ENCODE assay signal across 14 mouse cellular contexts in the genomic region with DNA sequence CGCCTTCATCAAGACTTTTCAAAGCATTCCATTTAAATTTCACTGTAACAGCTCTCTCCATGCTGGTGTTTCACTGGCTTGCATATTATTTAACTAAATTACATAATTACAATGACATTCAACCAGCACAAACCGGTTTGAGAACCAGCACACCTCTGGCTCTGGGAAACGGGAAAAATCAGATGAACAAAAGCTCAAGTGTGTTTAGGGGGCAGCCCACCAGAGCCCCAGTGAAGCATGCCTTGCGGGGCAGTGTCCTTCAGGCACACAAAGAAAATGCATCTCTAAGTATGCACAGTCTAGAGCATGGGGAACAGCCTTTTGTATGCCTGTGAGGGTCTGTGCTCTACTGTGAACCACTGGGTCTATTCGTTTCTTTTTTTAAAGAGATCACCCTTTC.
DNase-seq lines count a peak whose midpoint lies in the region; ATAC-seq lines count a peak whose summit lies in the region.
"Had no signal": no experiment of that assay in that cellular context is flagged by ENCODE, and none has a peak within 500 bp of the region (broad histone marks: within the 10 kb centered on the region; RNA-seq: fewer than 3 reads in every experiment).

No protein-coding gene starts in this region.

- 0 out of 2 replicates have a peak, but pooled peaks cover 7% of the 10 kb centered on the region for H3K4me1 ChIP-seq in embryonic facial prominence, embryonic 14.5 days (ENCODE audit: control insufficient read depth, insufficient read depth, low read length)
- peaks cover 49% of the 10 kb centered on the region for H3K4me1 ChIP-seq in hindbrain, embryonic 13.5 days (replicated peaks)
- H3K4me1 ChIP-seq in midbrain, embryonic 16.5 days (ENCODE audit: control insufficient read depth, insufficient read depth, low read length) = peaks cover 15% of the 10 kb centered on the region

- 54% methylated on average over 5 of the region's 5 CpGs for WGBS in embryonic facial prominence, embryonic 14.5 days
- WGBS in hindbrain, embryonic 13.5 days = 28% methylated on average over 5 of the region's 5 CpGs
- WGBS in midbrain, embryonic 16.5 days = 23% methylated on average over 5 of the region's 5 CpGs

- no peaks in the 10 kb centered on the region for H3K9me3 ChIP-seq in embryonic facial prominence, embryonic 14.5 days (ENCODE audit: control insufficient read depth, low read length)
- H3K9me3 ChIP-seq in hindbrain, embryonic 13.5 days = no peaks in the 10 kb centered on the region
- H3K9me3 ChIP-seq in midbrain, embryonic 16.5 days (replicated peaks; ENCODE audit: control insufficient read depth, low read length, poor library complexity, severe bottlenecking) = no peaks in the 10 kb centered on the region
- H3K9me3 ChIP-seq: heart, embryonic 15.5 days had no signal

- no peak for DNase-seq in frontal cortex, postnatal 36 days (ENCODE audit: low spot score in 2 of 2)
- DNase-seq in embryonic facial prominence, embryonic 14.5 days (ENCODE audit: low spot score) = peak; percentile 51
- no peak for DNase-seq in left cerebral cortex, adult 8-10 months (ENCODE audit: low spot score in 2 of 2)
- DNase-seq in layer of hippocampus, adult 8-10 months (ENCODE audit: low spot score in 2 of 2) = no peak
- no peak for DNase-seq in kidney, postnatal 36 days
- DNase-seq: cerebellum, postnatal 14 days; gastrocnemius, postnatal 25 days; liver; thymus, postnatal 25 days had no signal

- peak; percentile 62 for ATAC-seq in frontal cortex, adult (ENCODE audit: low TSS enrichment)
- no peak for ATAC-seq in embryonic facial prominence, embryonic 14.5 days (ENCODE audit: low read depth)
- ATAC-seq in hindbrain, embryonic 13.5 days (ENCODE audit: low FRiP score) = peak; percentile 50
- ATAC-seq in midbrain, embryonic 16.5 days = peak; percentile 50; the same call in 1 of the 2 replicates
- ATAC-seq: intestine, embryonic 16.5 days had no signal

- peaks cover 6% of the 10 kb centered on the region; the same call in 1 of the 2 replicates for H3K36me3 ChIP-seq in embryonic facial prominence, embryonic 14.5 days (ENCODE audit: control insufficient read depth, insufficient read depth, low read length)
- H3K36me3 ChIP-seq in hindbrain, embryonic 13.5 days = no peaks in the 10 kb centered on the region
- no peaks in the 10 kb centered on the region for H3K36me3 ChIP-seq in midbrain, embryonic 16.5 days (ENCODE audit: control insufficient read depth, insufficient read depth, low read length)
- H3K36me3 ChIP-seq: heart, embryonic 15.5 days had no signal

- H3K4me3 ChIP-seq in embryonic facial prominence, embryonic 14.5 days (ENCODE audit: low read depth, low read length) = no peak overlapping the region
- H3K4me3 ChIP-seq in hindbrain, embryonic 13.5 days = no peak overlapping the region
- H3K4me3 ChIP-seq in midbrain, embryonic 16.5 days (ENCODE audit: low read depth, low read length) = no peak overlapping the region
- H3K4me3 ChIP-seq: heart, embryonic 15.5 days had no signal

- no peaks in the 10 kb centered on the region for H3K27me3 ChIP-seq in embryonic facial prominence, embryonic 14.5 days (replicated peaks; ENCODE audit: control insufficient read depth, insufficient read depth, low read length)
- H3K27me3 ChIP-seq in hindbrain, embryonic 13.5 days = no peaks in the 10 kb centered on the region
- H3K27me3 ChIP-seq in midbrain, embryonic 16.5 days (ENCODE audit: control insufficient read depth, insufficient read depth, low read depth, low read length) = no peaks in the 10 kb centered on the region
- H3K27me3 ChIP-seq: heart, embryonic 15.5 days had no signal

- H3K27ac ChIP-seq in embryonic facial prominence, embryonic 14.5 days (replicated peaks; ENCODE audit: low read depth, low read length) = no peak overlapping the region
- H3K27ac ChIP-seq in hindbrain, embryonic 13.5 days = peak overlapping the region; percentile 80
- H3K27ac ChIP-seq in midbrain, embryonic 16.5 days (ENCODE audit: low read length) = peak overlapping the region; percentile 53; the same call in 1 of the 2 replicates
- H3K27ac ChIP-seq: heart, embryonic 15.5 days had no signal

- no peak overlapping the region for H3K9ac ChIP-seq in embryonic facial prominence, embryonic 14.5 days (ENCODE audit: low read depth, low read length)
- no peak overlapping the region for H3K9ac ChIP-seq in hindbrain, embryonic 13.5 days
- H3K9ac ChIP-seq in midbrain, embryonic 16.5 days (ENCODE audit: low read depth, low read length) = no peak overlapping the region
- H3K9ac ChIP-seq: heart, embryonic 15.5 days had no signal

- H3K4me2 ChIP-seq in embryonic facial prominence, embryonic 14.5 days (ENCODE audit: low read depth, low read length) = no peak overlapping the region
- no peak overlapping the region for H3K4me2 ChIP-seq in hindbrain, embryonic 13.5 days
- H3K4me2 ChIP-seq in midbrain, embryonic 16.5 days (ENCODE audit: low read length) = no peak overlapping the region
- H3K4me2 ChIP-seq: heart, embryonic 15.5 days had no signal
